Mouse (Mus musculus) kidney, adult 9 months (tissue): Measurements from ENCODE around the gene Il2rb.

Experiments used
- DNase-seq: peaks from one replicate; pipeline ENCODE4 v3.0.0; 2022

Il2rb gene

DNA sequence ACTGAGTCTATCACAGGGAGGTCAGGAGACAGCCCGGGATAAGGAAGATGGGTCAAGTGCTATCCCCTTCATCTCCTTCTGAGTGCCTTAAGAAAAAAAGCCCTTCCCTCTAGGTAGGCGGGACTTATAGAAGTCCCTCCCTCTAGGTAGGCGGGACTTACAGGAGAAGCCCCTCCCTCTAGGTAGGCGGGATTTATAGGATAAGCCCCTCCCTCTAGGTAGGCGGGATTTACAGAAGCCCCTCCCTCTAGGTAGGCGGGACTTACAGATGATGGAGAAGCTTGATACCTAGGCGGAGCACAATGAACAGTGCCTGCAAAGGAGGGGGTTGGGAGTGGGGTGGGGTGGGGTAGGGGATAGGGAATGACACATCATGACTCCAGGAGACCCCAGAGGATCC lies 15.0 kb downstream of the Il2rb start:
- no peak for DNase-seq

- no peak for DNase-seq
Measured at GRCm38 (mm10) chr15:78479470-78479869, 15.6 kb downstream of the Il2rb start.

- DNase-seq = no peak
Measured at GRCm38 (mm10) chr15:78478073-78478472, 17.0 kb downstream of the Il2rb start.

- no peak for DNase-seq
Measured at GRCm38 (mm10) chr15:78476878-78477277, 18.2 kb downstream of the Il2rb start.

DNA sequence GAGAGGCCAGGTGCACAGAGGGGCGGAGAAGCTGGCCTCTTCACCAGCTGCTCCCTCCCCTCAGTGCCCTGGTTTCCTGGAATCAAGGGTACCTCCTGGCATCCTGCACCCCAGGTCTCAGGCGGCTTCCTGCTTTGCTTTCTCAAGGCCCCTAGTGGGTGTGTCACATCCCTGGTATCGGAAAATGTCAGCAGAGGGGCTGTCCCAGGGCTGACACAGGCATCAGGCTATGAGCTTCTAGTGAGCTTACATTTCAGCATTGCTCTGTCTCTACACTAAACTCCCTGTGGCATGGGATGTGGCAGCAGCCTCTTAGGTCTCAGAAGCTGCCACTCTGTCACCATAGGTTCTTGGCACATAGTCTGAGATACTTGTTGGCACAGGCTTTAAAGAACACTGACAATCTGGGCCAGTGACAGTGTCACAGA lies 19.5 kb downstream of the Il2rb start:
- DNase-seq = no peak

DNA sequence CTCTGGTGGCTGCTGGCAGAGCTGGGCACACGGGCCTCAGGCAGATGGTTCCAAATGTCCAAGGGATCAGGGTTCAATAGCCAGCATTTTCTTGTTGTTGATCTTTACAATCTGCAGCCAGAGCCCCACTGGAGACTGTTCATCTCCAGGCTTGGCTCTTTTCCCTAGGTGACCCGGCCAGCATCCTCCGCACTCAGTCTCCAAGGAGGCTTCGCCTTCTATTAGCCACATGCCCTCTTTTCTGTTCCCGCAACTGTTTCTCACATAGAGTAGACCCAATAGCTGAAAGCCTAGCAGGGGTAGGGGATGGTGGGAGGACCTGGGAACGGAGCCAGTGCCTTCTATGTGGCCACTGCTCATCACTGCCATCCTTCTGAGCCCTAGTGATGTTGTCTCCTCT lies 21.6 kb downstream of the Il2rb start:
- no peak for DNase-seq

DNA sequence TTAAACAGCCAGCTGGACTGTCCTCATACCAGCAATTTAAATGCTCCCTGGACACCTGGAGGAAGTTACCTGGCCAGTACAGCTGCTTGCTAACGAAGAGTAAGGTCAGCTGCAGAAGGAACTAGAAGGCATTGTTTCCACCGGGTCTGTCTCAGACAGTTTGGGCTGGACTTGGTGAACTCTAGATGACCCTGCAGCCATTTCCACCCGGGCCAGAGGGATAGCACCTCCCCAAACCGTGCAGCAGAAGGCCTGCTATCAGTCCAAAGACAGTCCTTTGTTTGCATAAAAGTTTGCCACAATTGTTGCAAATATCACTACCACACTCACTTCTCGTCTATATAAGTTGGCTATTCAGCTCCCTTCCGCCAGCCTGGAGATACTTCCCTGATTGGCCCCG lies 23.2 kb downstream of the Il2rb start:
- DNase-seq = no peak

- DNase-seq = no peak
Measured at GRCm38 (mm10) chr15:78470495-78471276, 24.4 kb downstream of the Il2rb start.

GRCm38 (mm10) chr15:78468379-78468937 lies 26.6 kb downstream of the Il2rb start, which contains the start of gene Tmprss6:
Gene Tmprss6, minus strand, starts transcription at chr15:78468634.
- no peak for DNase-seq

DNA sequence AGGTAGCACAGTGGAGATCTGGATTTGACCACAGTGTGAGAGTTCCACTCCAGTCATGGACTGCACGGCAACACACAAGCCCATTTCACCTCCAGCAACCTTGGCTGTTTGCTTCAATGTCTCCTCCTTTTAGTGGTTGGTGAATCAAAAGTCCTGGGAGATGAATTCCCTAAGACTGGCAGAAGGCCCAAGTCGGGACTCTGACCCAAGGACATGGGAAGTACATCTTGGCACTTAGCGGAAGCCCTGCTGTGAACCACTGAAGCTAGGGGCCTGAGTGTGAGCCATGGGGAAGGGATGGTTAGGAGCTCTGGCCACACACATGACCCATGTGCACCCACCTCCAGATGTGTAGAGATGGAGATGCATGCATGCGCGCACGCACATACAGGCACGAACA lies 27.5 kb downstream of the Il2rb start:
- DNase-seq = no peak

GRCm38 (mm10) chr15:78466809-78467208 lies 28.3 kb downstream of the Il2rb start:
- DNase-seq = no peak

GRCm38 (mm10) chr15:78462981-78463380 lies 32.1 kb downstream of the Il2rb start:
- no peak for DNase-seq

DNA sequence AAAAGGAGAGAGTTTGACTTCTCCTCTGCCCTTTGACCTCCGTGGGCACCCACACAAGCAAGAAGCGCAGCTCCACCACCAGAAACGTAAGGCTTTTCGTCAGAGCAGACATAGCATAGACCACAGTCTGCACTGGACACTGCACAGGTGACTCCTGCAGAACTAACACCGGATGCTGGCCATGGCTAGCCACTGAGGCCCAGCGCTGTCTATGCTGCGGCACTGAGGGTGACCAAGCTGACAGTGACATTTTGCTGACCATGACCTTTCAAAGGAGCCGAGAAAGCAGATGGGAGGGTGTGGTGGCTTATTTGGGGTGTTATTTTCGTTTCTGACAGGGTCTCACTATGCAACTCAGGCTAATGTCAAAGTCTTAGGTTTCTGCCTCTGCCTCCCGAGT lies 37.9 kb downstream of the Il2rb start:
- no peak for DNase-seq

- no peak for DNase-seq
Measured at GRCm38 (mm10) chr15:78456051-78456450, 39.0 kb downstream of the Il2rb start.

- DNase-seq = no peak
Measured at GRCm38 (mm10) chr15:78455168-78455567, 39.9 kb downstream of the Il2rb start.

- DNase-seq = no peak
Measured at GRCm38 (mm10) chr15:78452929-78453328, 42.1 kb downstream of the Il2rb start.

DNA sequence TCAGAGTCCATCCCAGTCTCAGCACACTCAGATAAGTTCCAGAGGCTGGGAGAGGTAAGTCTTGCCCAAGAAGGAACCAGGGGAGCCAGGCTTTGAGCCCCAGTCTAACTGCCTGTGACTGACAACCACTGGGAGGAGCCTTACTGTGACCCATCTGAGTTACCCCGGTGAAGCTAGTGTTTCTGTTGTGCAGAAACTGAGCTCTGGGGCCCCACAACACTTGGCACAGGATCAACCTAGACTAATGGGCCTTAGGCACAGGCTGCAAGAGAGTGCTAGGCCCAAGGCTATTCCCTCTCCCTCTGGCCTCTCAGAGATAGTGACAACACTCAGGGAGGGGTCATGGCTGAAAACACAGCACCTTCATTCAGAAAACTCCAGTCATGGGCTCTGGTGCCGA lies 43.9 kb downstream of the Il2rb start:
- no peak for DNase-seq

DNA sequence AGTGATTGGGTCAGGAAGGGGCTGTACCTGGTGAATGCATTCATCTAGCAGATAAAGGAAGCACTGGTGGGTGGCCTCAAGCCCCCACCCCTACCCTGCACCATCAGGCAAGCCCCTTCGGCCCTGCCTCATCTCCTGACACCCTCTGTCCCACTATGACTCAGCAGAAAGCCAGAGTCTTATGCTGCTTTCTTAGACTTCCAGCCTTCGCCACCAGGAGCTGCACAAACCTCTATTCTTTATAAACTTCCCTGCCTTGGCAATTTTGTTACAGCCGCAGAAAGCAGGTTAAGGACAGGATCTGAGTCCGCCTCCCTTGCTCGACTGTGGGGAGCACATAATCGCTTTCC lies 44.7 kb downstream of the Il2rb start:
- no peak for DNase-seq

- no peak for DNase-seq
Measured at GRCm38 (mm10) chr15:78449694-78450418, 45.2 kb downstream of the Il2rb start.

DNA sequence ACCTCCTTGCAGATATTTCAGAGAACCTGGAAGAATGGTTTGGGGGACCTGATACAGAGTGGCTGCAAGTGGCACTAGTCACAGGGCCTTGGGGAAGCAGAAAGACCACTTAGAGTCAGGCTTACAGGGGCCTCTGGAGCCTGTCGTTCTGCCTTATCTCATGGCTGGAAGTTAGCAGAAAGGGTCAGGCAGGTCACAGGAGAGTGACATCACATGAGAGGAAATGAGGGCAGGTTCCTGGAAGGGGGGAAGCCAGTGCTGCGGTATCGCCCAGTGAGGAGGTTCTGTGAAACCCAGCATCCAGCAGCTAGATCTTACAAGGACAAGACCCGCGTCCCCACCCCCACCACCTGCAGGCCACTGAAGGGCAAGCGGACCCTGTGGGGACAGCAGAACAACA lies 45.9 kb downstream of the Il2rb start:
- DNase-seq = no peak

DNA sequence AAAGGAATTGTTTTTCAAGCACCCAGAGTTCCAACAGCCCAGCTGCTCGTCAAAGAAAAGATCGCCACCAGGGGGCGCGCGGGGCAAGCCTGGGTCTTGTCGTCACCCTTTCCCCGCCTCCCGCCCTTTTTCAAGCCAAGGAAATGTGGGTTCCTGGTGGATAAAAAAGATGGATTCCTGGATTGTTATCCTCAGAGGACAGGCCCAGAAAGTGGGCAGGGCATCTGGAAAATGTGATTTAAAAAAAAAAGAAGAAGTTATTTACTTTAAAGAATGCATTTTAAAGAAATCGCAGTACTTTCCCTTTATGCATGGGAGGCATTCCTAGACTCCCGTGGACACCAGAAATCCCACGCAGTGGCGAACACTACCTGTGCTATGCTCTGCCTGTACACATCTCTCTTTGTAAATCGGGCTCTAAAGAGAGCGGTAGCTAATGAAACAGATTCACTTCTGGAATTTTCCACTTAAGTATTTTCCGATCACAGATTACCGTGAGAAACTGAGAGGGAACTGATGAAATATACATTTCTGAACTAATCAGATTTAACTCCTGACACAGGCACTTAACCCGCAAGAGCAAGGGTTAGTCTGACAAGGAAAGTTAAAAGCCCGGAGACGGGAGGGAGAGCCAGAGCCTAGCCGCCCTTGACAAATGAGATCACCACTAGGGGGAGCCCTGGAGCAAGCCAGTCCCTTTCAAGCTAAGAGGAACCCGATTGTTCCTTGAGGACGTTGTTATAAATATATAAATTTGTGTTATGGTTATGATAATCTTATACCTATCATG lies 47.1 kb downstream of the Il2rb start:
- DNase-seq = peak; percentile 96

GRCm38 (mm10) chr15:78447121-78447520 lies 48.0 kb downstream of the Il2rb start:
- DNase-seq = no peak

DNA sequence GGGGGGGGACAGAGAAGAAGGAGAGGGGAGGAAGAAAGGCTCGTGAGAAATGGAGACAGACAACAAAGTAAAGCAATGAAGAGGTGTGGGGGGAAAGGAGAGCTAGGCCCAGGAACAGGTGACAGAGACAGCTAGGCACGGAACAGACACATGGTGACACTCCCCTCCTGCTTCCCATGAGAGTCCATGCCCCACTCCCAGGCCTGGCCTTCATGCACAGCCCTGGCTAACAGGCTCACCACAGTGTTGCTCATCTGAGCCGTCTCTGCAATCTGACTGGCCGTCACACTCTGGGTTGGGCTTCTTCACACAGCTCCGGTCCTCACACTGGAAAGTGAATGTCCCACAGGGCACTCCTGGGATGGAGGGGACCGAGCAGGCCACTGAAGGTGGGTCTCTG lies 51.2 kb downstream of the Il2rb start:
- no peak for DNase-seq
